Mouse (Mus musculus): ENCODE results near the gene Cstl1.

DNA sequence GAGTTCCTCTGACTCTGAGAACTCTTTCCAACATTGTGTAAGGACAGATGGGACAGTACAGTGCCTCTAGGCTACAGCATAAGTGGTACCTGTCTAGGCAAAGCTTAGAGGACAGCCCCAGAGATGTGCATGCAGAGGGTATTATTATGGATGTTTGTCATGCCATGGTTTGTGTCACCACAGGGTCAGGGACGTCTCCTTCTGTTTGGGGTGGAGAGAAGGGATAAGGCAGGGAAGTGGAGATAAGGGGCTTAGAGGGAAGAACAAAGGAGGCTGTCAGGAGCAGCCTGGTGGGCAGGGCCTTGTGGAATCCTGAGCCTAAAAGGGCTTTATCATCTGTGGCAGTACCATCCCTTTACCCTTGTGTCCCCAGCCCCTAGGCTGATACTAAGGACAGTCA, 31.6 kb downstream of the Cstl1 start, which contains the start of gene 8030411F24Rik:
- no peak for TF ChIP-seq POLR2A (IDR thresholded peaks at IDR 0.05; ENCODE audit: insufficient read depth, low read depth, low read length)
- no peak for TF ChIP-seq CTCF (IDR thresholded peaks at IDR 0.05; ENCODE audit: insufficient read depth, low read depth, low read length)
